Mouse (Mus musculus) testis, postnatal 10 days (tissue): ENCODE data around the gene Dlg5.

Experiments used
- DNase-seq: peaks from one replicate; pipeline ENCODE4 v3.0.0; 2021; ENCODE audit warnings: low spot score

Gene Dlg5

DNA sequence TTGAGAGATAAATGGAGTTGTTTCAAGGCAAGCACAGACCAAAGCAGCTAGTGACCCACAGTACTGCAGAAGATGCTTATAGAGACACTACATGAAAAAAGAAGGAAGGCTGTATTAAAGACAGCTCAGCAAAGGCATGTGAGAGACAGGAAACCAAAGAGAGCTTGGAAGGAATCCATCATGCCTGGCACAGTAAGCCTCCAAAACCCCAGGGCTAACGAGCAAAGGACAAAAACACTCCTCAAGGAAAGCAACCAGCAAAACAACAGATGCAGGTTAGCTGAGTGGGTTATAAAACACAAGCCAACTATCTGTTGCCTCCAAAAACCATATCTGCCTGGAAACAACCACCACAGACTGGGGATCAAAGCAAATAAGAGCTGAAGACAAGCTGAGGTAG lies 121.5 kb downstream of the Dlg5 start:
- DNase-seq = no peak

DNA sequence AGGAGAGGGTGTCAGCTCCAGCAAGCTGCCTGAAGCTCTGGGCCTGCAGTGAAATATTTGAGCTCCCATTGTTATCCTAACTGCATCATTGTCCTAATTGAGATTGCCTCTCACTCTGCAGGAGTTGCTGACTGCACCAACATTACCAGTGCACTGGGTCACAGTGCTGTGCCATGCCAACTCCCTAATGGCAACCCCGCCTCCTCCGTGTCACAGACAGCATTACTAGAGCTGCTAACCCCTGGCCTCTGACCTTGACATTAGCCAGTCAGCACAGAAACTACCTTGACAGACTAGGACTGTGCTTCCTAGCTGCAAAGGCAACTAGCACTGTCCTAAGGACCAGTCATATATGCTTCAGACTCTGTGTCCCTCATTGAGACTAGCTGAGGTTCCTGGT lies 139.0 kb downstream of the Dlg5 start:
- DNase-seq = no peak

GRCm38 (mm10) chr14:24098828-24099227 lies 146.9 kb downstream of the Dlg5 start:
- DNase-seq = no peak

DNA sequence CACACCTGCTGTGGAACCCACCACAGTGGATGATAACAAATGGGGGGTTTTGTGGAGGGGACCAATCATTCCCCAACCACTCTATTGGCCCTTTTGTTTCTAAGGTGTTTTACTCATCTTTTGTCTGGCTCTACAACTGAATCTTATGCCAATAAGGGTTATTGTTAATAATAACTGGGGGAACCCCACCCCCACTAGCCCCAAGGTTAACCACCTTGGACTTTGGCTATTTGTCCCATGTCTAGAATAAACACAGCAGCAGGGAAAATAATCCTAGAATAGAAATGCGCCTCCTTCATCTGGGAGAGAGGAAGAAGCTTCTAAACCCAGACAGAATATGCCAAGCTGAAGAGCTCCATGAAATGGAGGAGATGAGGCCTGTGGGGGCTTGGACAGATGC lies 151.1 kb downstream of the Dlg5 start:
- peak; percentile 18 for DNase-seq

- DNase-seq = peak; percentile 12
Observed at GRCm38 (mm10) chr14:24093221-24093620, 152.5 kb downstream of the Dlg5 start.

GRCm38 (mm10) chr14:24092391-24092790 lies 153.3 kb downstream of the Dlg5 start:
- DNase-seq = no peak

DNA sequence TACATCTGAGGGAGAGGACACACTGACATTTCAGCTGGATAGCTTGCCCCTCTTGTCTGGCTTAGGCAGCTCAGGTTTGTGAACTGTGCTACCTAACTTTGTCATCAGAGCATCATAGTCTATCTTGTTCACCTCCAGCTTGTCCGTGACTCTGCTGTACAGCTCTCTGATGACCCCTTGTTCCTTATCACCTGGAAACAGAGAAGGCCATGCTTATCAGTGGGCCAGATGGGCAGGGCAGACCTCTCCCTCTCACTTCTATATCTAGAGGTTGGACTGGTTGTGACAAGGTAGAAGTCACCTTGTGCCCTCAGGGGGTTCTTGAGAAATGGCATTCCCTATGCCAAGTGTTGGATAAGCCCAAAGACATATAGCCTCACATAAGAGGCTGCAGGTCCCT lies 154.9 kb downstream of the Dlg5 start:
- DNase-seq = no peak

GRCm38 (mm10) chr14:24089181-24089580 lies 156.5 kb downstream of the Dlg5 start:
- DNase-seq = no peak

- no peak for DNase-seq
Observed at GRCm38 (mm10) chr14:24087430-24087829, 158.3 kb downstream of the Dlg5 start.

DNA sequence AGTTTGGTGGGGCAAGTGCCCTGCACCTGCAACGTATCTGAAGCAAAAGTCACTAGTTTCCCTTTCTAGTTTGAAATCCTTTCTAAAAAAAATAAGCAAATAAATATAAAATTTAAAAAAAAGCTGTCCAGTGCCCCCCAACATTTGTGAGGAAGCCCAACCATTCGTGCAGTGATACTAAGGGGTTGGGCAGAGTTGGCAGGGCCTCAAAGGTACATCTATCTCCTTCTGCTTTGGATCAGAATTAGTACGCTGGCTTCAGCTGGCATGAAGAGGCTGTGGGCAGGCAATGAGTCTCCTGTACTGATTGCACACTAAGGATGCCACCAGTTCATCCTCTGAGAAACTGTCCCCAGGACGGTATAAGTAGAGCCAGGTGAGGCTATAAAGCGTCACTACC lies 159.2 kb downstream of the Dlg5 start:
- DNase-seq = peak; percentile 36
